Mouse (Mus musculus) heart, adult 2 months (tissue): Measurements from ENCODE around the gene Lyg2.

Source experiments
- CTCF ChIP-seq: fragments of 200-600 bp; IDR thresholded peaks from 2 replicates; pipeline ENCODE4 v1.8.1; 2022; ENCODE audit warnings: antibody characterized with exemption, mild to moderate bottlenecking, moderate library complexity
- POLR2A ChIP-seq: fragments of 200-500 bp; IDR thresholded peaks from 2 replicates; pipeline ENCODE4 v1.6.1; 2011; ENCODE audit warnings: mild to moderate bottlenecking, low read depth, low read length, control low read depth; ENCODE audit not compliant: insufficient read depth

DNA sequence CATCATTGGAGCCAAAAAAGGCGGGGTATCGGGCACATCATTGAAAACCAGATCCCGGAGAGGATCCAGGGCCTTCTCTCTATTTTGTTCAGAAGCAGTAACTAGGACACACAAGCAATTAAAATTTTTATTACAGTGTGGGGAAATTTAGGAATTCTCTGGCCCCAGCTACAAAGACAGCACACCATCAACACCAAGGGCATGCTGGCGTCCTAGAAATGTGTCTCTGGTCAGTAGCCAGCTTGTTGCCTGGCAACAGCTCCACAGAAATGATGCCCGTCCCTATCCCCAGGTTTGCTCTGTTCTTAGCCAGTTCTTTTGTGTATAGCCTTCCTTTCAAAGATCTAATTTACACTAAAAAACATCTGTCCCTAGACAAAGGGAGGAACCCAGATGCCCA lies 43.2 kb upstream of the Lyg2 start:
- no peak for TF ChIP-seq CTCF
- no peak for TF ChIP-seq POLR2A
